Mouse (Mus musculus) layer of hippocampus, postnatal 25 days (tissue): Measurements from ENCODE around the gene Tgm1. TPM values are rescaled to one million over a fixed set of nuclear protein-coding genes. Genes with fewer than 3 reads are reported as not detected.

Experiments used
- DNase-seq, 2 experiments: peaks; one replicate each; pipeline ENCODE4 v3.0.0; 2022; ENCODE audit warnings: mixed read lengths in 2 of 2, low spot score in 1 of 2; ENCODE audit errors: extremely low spot score in 1 of 2
- total RNA-seq, 2 experiments: library from RNA; stranded (reverse); gene quantifications; 2 replicates each; pipeline ENCODE4 v1.2.3; 2021

Tgm1 gene
- under 1 TPM; 0.17 to 0.23 TPM for total RNA-seq

DNA sequence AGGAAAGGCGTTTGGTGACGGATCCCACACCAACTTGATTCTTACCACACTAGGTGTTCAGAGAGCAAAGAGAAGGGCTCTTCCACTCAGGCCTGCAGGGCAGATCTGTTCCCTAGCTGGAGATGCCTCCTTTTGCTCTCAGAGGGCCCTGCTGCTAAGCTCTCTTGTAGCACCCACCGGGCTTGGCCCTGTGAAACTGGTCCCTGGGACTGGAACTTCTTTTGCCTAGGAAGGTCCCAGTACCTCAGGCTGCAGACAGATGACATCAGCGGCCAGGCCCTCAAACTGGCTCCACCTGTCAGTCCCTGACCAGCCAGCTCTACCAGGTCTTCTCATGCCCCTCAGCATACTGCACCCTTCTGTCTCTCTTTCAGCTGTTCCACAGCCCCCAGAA is at the start of gene Tgm1:
Tgm1 (minus strand) TSS at position 198 of the 394 bp plus-strand sequence.
- no peak for DNase-seq

DNA sequence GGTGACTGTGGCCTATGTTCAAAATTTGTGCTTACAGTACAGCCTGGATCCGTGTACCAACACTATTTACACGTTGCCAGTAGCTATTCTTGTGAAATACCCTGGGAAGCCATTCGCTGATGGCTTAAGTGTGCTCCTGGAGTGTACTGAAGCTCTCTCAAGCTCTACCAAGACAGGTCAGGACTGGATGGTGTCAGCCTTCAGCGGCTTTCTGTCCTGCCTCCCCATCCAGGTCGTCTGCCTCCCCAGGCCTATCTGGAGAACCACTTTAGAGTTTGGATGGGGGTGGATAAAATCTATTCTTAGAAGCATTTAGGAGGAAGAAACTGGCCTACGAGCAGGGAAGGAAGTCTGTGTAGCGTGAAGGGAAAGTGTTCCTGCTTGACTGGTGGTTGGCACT is 49.4 kb upstream of the Tgm1 start:
- DNase-seq = no peak

DNA sequence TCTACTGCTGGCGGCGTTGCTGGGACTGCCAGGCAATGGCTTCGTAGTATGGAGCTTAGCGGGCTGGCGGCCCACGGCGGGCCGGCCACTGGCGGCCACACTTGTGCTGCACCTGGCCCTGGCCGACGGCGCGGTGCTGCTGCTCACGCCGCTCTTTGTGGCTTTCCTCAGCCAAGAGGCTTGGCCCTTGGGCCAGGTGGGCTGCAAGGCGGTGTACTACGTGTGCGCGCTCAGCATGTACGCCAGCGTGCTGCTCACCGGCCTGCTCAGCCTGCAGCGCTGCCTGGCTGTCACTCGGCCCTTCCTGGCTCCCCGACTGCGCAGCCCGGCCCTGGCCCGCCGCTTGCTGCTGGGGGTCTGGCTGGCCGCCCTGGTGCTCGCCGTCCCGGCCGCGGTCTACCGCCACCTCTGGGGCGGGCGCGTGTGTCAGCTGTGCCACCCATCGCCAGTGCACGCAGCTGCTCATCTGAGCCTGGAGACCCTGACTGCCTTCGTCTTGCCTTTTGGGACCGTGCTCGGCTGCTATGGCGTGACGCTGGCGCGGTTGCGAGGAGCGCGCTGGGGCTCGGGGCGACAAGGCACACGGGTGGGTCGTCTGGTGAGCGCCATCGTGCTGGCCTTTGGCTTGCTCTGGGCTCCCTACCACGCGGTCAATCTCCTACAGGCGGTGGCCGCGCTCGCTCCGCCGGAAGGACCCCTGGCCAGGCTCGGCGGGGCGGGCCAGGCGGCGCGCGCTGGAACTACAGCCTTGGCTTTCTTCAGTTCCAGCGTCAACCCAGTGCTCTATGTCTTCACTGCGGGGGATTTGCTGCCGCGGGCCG is 48.5 kb upstream of the Tgm1 start:
- DNase-seq = peak; percentile 23 to 34

DNA sequence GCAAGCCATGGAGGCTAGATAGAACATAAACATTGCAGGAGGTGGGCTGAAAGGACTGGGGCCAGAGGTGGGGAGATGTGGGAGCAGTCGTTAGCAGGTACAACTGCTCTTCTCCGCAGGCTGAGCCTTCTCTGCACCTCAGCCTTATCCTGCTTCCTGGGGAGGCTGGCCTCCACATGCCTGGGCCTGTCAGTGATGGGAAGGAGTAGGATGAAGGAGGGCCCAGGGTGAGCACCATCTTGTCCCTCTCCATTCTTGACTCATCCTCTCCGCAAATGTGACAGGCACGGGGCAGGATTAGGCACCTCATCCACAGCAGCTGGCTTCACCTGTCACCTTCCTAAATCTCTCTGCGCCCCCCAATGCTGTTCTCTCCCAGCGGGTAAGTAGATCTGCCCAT is 47.4 kb upstream of the Tgm1 start, which contains the start of gene Ltb4r2:
Ltb4r2 (plus strand) TSS at position 266 of the 400 bp plus-strand sequence.
- no peak for DNase-seq

DNA sequence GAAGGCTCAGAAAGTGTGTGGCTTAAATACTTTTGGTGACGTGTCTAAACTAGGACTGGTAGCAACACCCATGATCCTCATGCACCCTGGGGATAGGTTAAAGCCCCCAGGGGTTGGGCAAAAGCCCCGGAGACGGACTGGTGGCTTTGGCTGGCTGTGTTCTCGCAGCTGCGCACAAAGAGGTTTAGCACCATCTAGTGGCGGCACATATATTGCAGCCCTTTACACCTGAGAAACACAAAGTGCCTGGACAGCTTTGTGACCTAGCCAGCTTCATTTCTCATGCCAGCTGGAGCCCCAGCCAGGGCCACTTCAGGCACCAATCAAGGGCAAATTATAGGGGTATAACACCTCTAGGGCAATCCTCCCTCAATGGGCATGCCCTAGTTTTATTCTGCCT is 46.4 kb upstream of the Tgm1 start:
- DNase-seq = peak; percentile 73 to 94

DNA sequence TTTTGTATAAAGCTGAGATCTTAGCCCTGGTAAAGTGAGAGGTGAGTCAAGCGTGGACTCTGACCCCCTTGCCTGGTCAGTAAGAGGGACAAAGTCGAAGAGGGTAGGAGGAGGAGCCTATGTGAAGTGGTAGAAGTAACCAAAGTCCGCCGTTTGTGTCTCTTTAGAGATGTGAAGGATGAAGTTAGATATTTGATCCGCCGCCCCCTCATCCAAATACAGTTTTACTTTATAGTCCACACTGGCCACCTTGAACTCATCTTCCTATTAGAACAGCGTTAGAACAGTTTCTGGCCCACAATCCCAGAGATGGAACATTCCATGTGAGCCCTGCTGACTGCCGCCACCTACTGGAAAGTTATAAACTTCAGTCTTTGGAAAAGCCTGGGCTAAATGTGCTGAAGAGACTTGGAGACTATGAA is 44.6 kb upstream of the Tgm1 start, which contains the start of gene Cideb:
Cideb (minus strand) TSS at position 96 of the 422 bp plus-strand sequence.
- peak in 1 of 2 experiments; percentile 29 for DNase-seq

DNA sequence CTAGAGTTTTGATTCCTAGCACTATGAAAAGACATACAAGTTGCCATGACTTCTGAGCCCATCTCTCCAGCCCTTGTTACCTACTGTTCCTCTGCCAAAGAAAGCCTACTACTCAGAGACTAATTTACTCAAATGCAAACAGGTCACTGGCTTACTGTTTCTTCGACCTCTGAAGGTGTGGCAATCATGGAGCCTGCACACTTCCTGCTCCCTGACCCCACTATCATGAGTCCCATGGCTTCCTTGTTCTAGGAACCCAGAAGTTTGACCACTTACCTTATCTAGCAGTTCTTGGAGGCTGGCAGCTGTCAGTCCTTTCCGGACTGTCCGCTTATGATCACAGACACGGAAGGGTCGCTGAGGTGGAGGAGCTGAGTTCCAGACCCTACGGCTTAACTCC is 43.8 kb upstream of the Tgm1 start:
- no peak for DNase-seq

DNA sequence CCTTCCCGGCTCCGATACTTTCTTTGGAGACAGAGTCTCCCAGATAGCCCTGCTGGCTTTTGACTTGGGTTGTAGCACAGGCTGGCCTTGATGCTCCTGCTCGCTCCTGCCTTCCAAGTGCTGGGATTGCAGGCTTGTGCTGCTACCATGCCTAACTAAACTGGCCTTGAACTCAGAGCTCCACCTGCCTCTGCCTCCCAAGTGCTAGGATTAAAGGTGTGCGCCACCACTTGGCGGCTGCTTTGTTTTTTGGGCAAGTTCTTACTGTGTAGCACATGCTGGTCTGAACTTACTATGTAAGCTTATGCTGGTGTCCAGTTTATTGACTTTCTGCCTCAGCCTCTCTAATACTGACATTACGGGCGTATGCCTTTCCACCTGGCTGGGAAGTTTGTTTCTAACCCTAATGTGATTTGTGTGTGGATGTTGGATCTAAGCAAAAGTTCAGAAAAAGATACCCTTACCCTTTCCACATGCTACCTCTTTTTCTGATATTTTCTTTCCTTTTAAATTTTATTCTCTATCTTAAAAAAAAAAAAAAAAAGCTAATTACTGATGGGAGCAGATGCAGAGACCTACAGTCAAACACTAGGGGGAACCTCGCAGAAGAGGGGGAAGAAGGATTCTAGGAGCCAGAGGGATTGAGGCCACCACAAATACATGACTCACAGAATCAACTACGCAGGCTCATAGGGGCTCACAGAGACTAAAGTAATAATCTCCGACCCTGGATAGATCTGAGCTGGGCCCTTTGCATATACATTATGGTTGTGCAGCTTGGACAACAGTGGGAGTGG is 33.5 kb upstream of the Tgm1 start:
- no peak for DNase-seq

DNA sequence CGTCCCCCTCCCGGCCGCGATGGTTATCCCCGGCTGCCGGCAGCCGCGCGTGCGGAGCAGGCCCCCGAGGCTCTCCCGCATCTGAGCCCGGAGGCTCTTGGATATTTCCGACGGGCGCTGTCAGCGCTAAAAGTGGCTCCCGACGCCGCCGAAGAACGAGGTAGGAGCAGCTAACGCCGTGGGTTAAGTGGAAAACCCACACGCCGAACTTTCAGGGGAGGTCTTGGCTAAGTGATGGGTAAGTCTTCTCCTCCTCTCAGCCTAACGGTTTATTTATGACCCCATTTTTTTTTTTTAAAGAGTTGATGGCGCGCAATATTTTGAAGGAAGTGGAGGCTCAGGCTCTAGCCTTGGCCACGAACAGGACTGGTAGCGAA is 32.1 kb upstream of the Tgm1 start:
- no peak for DNase-seq

DNA sequence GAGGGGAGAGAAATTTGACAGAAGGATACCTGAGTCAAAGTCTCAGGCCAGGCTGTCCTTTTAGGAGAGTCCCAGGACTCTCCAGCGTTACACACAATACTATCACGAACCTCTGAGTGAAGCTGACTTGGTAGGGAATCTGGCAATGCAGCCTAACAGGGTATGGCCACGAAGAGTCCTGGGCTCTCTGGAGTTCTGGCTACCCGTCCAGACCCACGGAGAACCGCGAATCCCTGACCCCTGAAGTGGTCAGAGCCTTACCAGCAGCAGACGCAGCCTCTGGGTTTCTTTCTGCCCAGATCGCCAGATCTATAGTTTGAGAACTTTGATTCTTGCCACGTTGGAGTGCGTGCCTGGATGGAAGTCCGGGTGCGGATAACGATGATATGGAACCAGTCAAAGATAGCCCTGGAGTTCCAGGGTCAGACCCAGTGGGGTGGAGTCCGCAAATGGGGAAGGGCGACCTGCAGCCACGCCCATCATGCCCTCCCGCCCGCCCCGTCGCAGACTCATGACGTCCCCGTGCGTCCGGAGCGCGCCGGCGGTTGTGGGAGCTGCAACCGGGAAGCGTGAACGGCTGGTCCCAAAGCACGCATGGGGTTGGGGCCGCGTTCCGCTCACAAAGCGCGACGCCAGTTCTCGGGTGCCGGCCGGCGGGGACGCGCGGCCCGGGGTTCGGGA is 31.6 kb upstream of the Tgm1 start, which contains the start of the genes Dhrs1 and Nop9:
Dhrs1 (minus strand) TSS at position 511 of the 681 bp plus-strand sequence.
Nop9 (plus strand) TSS at position 514 of the 681 bp plus-strand sequence.
- DNase-seq = peak; percentile 77 to 85

DNA sequence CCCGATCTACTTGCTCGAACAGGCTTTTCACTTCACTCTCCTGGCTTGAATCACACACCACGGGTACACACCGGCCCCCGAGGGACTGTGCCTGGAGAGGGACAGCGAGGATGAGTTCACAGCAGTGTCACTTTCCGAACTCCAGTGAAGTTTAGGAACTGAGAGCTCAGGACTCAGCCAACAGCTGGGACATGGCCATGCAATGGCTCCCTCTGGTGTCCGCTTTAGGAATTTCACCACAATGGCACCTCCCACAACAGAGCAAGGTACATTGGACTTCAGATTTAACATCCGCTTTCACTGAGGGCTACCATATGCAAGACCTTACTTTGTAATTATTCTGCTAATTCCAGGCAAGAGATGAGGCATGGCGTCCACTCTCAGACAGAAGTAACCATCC is 30.0 kb upstream of the Tgm1 start:
- peak; percentile 86 to 95 for DNase-seq

DNA sequence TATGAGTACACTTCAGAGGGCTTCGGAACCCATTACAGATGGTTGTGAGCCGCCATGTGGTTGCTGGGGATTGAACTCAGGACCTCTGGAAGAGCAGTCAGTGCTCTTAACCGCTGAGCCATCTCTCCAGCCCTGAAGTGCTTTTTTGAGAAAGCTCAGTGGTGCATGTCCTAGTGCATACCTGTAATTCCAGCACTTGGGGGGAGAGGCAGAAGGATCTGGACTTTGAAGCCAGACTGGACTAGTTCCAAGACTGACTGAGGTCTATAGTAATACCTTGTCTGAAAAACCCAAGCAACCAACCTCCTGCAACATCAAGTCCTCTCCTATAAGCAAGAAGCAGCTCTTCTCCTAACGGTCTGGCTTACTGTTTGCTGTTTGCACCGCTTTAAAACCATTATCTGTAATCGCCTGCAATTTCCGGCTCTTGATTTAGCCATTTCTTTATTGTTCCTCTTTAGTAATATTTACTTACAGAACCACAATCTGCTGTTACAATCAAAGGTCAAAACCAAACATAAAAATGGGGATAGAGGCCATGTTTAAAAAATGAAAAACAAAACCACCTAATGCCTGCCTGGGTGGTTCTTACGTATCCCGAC is 23.5 kb upstream of the Tgm1 start:
- no peak for DNase-seq

DNA sequence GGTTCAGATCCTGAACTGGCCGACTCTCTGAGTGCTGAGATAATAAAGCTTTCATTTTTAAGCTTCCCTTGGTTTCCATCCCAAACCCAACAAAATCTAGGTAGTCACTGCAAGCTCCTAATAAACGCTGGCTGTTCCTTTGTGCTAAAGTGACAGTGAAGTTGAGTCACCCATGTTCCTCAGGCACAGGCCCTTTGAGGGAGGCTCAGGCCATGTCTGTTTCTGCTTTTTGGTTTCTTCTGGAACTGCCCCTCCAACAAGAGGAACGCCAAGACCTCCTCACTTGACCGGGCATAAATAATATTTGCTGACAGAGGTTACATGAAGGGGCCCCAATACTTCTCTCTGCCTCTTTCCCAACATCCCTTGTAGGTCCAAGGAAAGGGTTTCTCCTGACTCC is 22.0 kb upstream of the Tgm1 start:
- no peak for DNase-seq

DNA sequence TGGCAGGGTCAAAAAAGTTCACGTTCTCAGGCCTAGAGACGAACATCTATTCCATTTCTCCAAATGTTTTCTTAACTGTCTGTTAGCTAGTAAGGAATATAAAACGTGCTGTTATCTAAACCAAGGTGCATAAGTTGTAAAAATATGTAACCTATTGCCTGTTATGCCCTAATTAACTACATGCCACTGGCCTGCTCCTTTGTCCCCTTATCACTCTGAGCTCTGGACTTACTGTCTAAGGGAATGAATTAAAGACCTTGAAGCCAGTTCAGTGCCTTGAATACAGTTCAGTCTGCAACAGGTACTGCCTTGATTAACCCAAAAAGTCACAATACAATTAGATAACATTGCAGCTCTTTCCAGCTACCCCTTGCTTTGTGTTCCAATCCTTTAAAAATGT is 21.6 kb upstream of the Tgm1 start:
- DNase-seq = no peak

DNA sequence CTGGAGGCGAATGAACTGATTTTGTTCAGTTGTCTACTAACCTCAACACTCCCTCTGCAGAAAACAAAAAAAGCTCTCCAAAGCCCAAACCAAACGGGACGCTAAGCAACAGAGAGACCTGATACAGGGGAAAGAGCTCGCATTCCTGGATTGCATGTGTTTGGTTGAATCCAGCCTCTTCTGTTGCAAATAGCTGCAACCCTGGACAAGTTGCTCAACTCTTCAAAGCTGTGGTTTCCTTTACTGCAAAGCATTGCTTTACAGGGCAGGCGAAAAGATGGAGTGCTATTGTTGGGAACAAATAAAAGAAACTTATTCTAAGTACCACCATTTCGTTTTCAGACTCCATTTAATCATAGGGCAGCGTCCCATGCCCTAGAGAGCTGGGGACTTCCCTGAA is 21.1 kb upstream of the Tgm1 start:
- DNase-seq = no peak

DNA sequence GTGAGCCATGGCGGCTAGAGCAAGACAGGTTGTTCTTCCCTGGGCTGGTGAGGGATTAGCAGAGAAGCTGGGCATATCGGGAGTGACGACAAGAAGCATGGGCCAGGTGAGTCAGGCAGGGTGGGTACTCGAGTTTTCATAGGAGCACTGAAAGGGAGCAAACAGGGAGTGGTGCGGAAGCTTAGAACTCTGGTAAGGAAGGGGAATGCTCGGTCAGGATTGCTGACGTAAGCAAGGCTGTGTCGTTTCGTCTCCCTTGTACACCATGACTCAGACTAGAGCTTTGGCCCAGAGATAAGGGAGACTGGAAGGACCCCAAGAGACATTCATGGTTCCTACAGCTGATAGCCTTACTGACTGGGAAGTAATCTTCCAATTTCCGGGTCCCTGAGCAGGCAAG is 20.2 kb upstream of the Tgm1 start:
- DNase-seq = no peak

DNA sequence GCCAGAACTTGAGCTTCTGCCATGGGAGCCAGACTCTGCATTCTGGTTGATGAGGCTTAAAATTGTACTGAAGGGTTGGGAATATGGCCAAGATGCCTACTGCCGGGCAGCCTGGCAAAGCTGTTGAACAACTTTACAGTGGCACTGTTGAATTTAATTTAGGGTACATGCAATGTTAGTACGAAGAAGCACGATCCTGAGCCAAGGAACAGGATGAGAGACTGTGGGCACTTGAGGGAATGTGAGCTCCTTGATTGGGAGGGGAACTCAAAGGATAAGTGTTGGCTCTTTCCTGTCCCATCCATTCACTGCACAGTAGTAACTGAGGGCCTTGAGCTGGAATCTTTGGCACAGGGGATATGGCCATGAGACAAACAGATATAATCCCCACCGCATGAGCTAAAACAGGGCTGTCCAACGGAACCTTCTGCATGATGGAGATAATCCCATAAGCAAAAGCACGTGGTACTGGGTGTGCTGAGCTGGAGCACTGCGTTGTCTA is 16.9 kb upstream of the Tgm1 start:
- no peak for DNase-seq

DNA sequence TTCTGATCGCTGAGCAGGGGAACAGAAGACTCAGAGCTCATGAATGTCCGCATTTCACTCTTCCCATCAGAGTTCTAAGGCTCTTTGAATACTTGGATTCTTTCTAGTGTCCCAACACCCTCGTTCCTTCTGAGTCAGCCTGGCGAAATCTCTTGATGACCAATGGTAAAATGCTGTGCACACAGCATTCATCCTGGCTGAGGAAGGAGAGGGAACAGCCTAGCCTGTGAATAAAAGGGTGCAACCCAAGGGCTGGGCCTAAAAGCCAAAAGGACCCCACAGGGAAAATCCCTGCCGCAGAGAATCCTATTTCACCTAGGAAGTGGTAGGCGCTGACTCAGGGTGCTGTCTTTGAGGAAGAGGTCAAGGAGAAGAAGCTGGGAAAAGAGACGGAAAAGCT is 16.4 kb upstream of the Tgm1 start:
- no peak for DNase-seq

DNA sequence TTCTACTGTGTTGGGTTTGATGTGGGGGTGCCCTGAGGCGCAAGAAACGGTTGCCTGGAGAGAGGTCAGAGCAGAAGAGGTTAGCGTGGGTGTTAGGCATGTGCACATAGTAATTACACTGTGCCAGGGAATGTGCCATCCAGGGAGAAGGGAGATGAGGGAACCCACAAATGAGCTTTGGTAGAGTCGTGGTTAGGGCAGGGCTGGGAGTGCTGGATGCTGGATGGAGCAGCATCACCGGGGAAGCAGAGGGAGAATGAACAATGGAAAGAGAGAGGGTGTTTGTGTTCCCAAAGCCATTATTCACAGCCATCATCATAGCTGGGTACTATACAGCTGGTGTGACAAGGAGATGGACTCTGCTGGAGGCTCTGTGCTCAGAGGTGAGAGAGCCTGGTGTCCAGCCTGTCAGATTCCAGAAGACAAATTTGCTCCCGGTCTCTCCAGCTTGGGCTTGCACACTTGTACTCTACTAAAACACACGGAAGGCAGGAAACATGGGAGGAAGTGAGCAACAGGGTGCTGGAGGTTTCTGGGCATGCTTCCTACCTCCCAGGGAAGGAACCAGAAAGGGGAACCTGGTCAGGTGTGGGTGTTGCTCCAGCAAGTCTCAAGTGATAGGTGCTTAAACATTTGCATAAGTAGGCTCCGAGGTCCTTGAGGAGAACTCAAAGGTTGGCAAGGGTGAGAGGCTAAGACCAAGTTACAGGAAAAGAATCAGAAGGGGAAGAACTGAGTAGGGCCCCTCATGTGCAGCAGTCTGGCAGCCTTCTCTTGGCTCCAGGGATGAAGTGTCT is 14.4 kb upstream of the Tgm1 start:
- DNase-seq = no peak
